Mouse (Mus musculus): ENCODE measurements at regions not wholly inside any gene's neighbourhood (a gene's known extent, or its start where the extent isn't known, plus 50 kb on each side); places are given as distances from the start of the nearest gene placed in this dataset.

- Histone ChIP-seq H3K27ac (ENCODE audit: insufficient read depth, low read depth) (no peak overlapping the region), H3K4me1 (ENCODE audit: control insufficient read depth in 1 of 2, insufficient read depth in 2 of 2) (peaks cover 0 to 4% of the 10 kb centered on the region in 2 experiments; a peak in 1 of 4 replicates), H3K36me3 (replicated peaks in 1 of 2; ENCODE audit: control insufficient read depth in 1 of 2, insufficient read depth in 1 of 2, low read length in 1 of 2) (no peaks in the 10 kb centered on the region), H3K4me2 (ENCODE audit: insufficient read depth, low read depth, poor library complexity, severe bottlenecking) (no peak overlapping the region), H3K9ac (ENCODE audit: insufficient read depth, low read depth) (no peak overlapping the region), H3K79me2 (replicated peaks; ENCODE audit: control insufficient read depth, extremely low read depth, insufficient read depth, poor library complexity, severe bottlenecking) (no peaks in the 10 kb centered on the region), H3K9me3 (replicated peaks; ENCODE audit: low read length) (no peaks in the 10 kb centered on the region), H3K4me3 (replicated peaks in 1 of 3; ENCODE audit: low read depth in 2 of 3, low read length in 2 of 3, poor library complexity in 1 of 3) (no peak overlapping the region), H3K27me3 (replicated peaks) (no peaks in the 10 kb centered on the region)
- DNase-seq (ENCODE audit: extremely low read depth): no peak
- TF ChIP-seq HCFC1 (IDR thresholded peaks at IDR 0.05; ENCODE audit: low read depth, low read length) (no peak), SMC3 (IDR thresholded peaks at IDR 0.05; ENCODE audit: low read depth, low read length) (no peak), ELF1 (IDR thresholded peaks at IDR 0.05; ENCODE audit: low read depth, low read length) (no peak), SIN3A (IDR thresholded peaks at IDR 0.05; ENCODE audit: low read length) (no peak), CTCF (conservative IDR thresholded peaks at IDR 0.05 in 1 of 2, IDR thresholded peaks at IDR 0.05 in 1 of 2; ENCODE audit: low read depth in 2 of 2, low read length in 2 of 2) (no peak), NRF1 (IDR thresholded peaks at IDR 0.05; ENCODE audit: low read depth, low read length) (no peak), MAFK (IDR thresholded peaks at IDR 0.05; ENCODE audit: insufficient replicate concordance, low read length) (no peak), BHLHE40 (IDR thresholded peaks at IDR 0.05; ENCODE audit: low read depth, low read length) (no peak), MXI1 (IDR thresholded peaks at IDR 0.05; ENCODE audit: low read depth, low read length) (no peak), NELFE (IDR thresholded peaks at IDR 0.05; ENCODE audit: low read depth, low read length) (no peak), RAD21 (IDR thresholded peaks at IDR 0.05; ENCODE audit: low read depth, low read length) (no peak), ZMIZ1 (IDR thresholded peaks at IDR 0.05; ENCODE audit: low read depth, low read length) (no peak)
- in situ Hi-C loops (cut with MboI; ENCODE audit: low pct_ligation_motif_present, low pct_unique_long_range_greater_than_20kb, low sequenced_read_pairs): no loop called here
- dilution Hi-C loops (cut with MboI; ENCODE audit: extremely low pct_ligation_motif_present, extremely low pct_unique_long_range_greater_than_20kb, low sequenced_read_pairs): no loop called here
Observed at GRCm38 (mm10) chr2:101274045-101274664, 350.4 kb upstream of the Rag2 start.

DNA sequence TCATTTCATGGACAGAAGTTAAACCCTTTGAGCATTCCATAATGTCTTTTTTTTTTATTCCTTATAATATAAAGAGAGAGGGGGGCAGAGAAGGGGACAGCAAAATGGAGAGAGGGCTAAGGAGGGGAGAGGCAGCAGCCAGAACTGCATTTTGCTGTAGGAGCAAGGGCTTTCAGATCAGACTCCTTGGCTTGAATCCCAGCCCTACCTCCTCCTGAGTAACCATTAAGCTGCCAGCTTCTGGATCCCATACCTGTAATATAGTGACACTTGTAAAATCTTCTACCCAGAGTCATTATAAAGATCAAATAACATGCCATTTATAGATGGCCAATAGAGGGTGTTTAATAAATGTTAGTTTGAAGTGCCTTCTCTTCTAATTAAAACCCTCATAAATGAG is 339.6 kb upstream of the Rag2 start:
- TF ChIP-seq ZKSCAN1 (IDR thresholded peaks at IDR 0.05; ENCODE audit: borderline replicate concordance, low read depth, low read length) (no peak), CHD2 (IDR thresholded peaks at IDR 0.05; ENCODE audit: low read length) (no peak), POLR2AphosphoS2 (IDR thresholded peaks at IDR 0.05; ENCODE audit: low read depth, low read length) (no peak), SMC3 (IDR thresholded peaks at IDR 0.05; ENCODE audit: low read depth, low read length) (no peak), ETS1 (conservative IDR thresholded peaks at IDR 0.05; ENCODE audit: low read depth, low read length) (no peak), ZC3H11A (IDR thresholded peaks at IDR 0.05; ENCODE audit: low read depth, low read length) (no peak), RCOR1 (conservative IDR thresholded peaks at IDR 0.05; ENCODE audit: low read depth, low read length) (no peak), KAT2A (IDR thresholded peaks at IDR 0.05; ENCODE audit: insufficient replicate concordance, low read length) (no peak), MYC (IDR thresholded peaks at IDR 0.05; ENCODE audit: low read depth, low read length) (no peak), GABPA (IDR thresholded peaks at IDR 0.05; ENCODE audit: insufficient replicate concordance, low read depth, low read length) (no peak), RAD21 (IDR thresholded peaks at IDR 0.05; ENCODE audit: low read depth, low read length) (no peak), MXI1 (IDR thresholded peaks at IDR 0.05; ENCODE audit: low read depth, low read length) (no peak), MEF2A (IDR thresholded peaks at IDR 0.05; ENCODE audit: borderline replicate concordance, low read depth, low read length) (no peak), MAZ (IDR thresholded peaks at IDR 0.05; ENCODE audit: low read depth, low read length) (no peak), POLR2A (IDR thresholded peaks at IDR 0.05; ENCODE audit: low read depth, low read length) (no peak), TBP (conservative IDR thresholded peaks at IDR 0.05; ENCODE audit: low read depth, low read length) (no peak), TCF12 (IDR thresholded peaks at IDR 0.05; ENCODE audit: low read depth, low read length) (no peak), PAX5 (IDR thresholded peaks at IDR 0.05; ENCODE audit: low read length) (no peak), USF2 (conservative IDR thresholded peaks at IDR 0.05; ENCODE audit: low read depth, low read length) (no peak), USF1 (IDR thresholded peaks at IDR 0.05; ENCODE audit: low read depth, low read length) (no peak)
- Histone ChIP-seq H3K4me1 (ENCODE audit: control insufficient read depth in 1 of 2, insufficient read depth in 2 of 2) (peaks cover 0 to 9% of the 10 kb centered on the region in 2 experiments; a peak in 2 of 4 replicates), H3K36me3 (replicated peaks in 1 of 2; ENCODE audit: control insufficient read depth in 1 of 2, insufficient read depth in 1 of 2, low read length in 1 of 2) (no peaks in the 10 kb centered on the region), H3K27me3 (replicated peaks) (no peaks in the 10 kb centered on the region), H3K9me3 (replicated peaks; ENCODE audit: low read length) (no peaks in the 10 kb centered on the region), H3K4me3 (replicated peaks in 1 of 3; ENCODE audit: low read depth in 2 of 3, low read length in 2 of 3, poor library complexity in 1 of 3) (no peak overlapping the region), H3K4me2 (ENCODE audit: insufficient read depth, low read depth, poor library complexity, severe bottlenecking) (no peak overlapping the region), H3K79me2 (replicated peaks; ENCODE audit: control insufficient read depth, extremely low read depth, insufficient read depth, poor library complexity, severe bottlenecking) (no peaks in the 10 kb centered on the region), H3K27ac (ENCODE audit: insufficient read depth, low read depth) (no peak overlapping the region), H3K9ac (ENCODE audit: insufficient read depth, low read depth) (no peak overlapping the region)
- dilution Hi-C loops (cut with MboI; ENCODE audit: extremely low pct_ligation_motif_present, extremely low pct_unique_long_range_greater_than_20kb, low sequenced_read_pairs) (no loop called here), in situ Hi-C loops (cut with MboI; ENCODE audit: low pct_ligation_motif_present, low pct_unique_long_range_greater_than_20kb, low sequenced_read_pairs) (no loop called here)
- no peak for DNase-seq (ENCODE audit: extremely low read depth)

Data from CH12.LX (cell line).